ENCODE assay signal across 13 mouse cellular contexts in the genomic region with DNA sequence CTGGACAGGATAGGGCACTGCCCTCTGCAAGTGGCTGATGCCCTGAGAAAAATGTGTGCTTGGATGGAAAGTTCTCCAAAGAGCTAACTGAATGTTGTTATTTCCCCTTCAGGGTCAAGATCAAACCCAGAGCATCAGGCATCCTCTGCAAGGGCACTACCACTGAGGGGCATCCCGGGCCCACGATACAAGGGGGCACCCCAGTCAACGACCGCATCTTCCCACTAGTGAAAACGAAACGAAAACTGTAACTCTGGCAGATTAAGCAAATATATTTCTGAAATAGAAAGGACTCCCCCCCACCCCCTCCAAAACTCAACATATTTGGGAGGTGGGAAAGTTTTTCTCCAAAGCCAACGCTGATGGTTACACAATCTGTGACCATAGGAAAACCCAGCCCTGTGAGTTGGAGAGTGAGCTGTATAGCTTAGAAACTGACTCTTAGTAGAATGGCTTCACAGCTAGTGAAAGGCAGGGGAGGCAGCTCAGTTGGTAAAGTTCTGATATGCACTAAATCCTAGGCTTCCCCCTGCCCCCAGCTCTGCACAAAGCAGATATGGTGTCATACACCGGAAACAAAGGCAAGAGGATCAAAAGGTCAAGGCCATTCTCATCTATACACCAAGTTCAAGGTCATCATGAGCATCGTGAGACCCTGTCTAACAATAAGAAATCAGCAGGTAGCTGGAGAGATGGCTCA. TPM values are rescaled to one million over a fixed set of nuclear protein-coding genes. Genes with fewer than 3 reads are reported as not detected.
DNase-seq lines count a peak whose midpoint lies in the region; ATAC-seq and TF ChIP-seq lines count a peak whose summit lies in the region.
"Had no signal": no experiment of that assay in that cellular context is flagged by ENCODE, and none has a peak within 500 bp of the region (broad histone marks: within the 10 kb centered on the region; RNA-seq: fewer than 3 reads in every experiment).

No protein-coding gene starts in this region.

- H3K4me2 ChIP-seq in intestine, postnatal 0 days (replicated peaks; ENCODE audit: low read depth) = no peak overlapping the region
- H3K4me2 ChIP-seq: forebrain, embryonic 12.5 days; limb, embryonic 13.5 days; neural tube, embryonic 12.5 days had no signal

- H3K27me3 ChIP-seq in liver, adult 2 months (ENCODE audit: control insufficient read depth, insufficient read depth, low read length) = no peaks in the 10 kb centered on the region
- H3K27me3 ChIP-seq in intestine, postnatal 0 days (replicated peaks; ENCODE audit: control insufficient read depth, insufficient read depth, low read length) = peaks cover 2% of the 10 kb centered on the region; the same call in 1 of the 2 replicates
- H3K27me3 ChIP-seq: neural tube, embryonic 12.5 days had no signal

- H3K36me3 ChIP-seq in liver, adult 2 months (ENCODE audit: control insufficient read depth, insufficient read depth, low read length) = no peaks in the 10 kb centered on the region
- no peaks in the 10 kb centered on the region for H3K36me3 ChIP-seq in intestine, postnatal 0 days (ENCODE audit: control insufficient read depth, insufficient read depth)
- H3K36me3 ChIP-seq: embryonic facial prominence, embryonic 10.5 days; forebrain, embryonic 12.5 days; limb, embryonic 13.5 days; neural tube, embryonic 12.5 days had no signal

- 0 out of 2 replicates have a peak overlapping the region, but pooled peaks have one; percentile 6 for H3K27ac ChIP-seq in liver, adult 2 months (replicated peaks; ENCODE audit: insufficient read depth, low read depth, low read length)
- H3K27ac ChIP-seq in intestine, postnatal 0 days (ENCODE audit: low read depth, low read length) = no peak overlapping the region
- H3K27ac ChIP-seq: embryonic facial prominence, embryonic 10.5 days; forebrain, embryonic 12.5 days; limb, embryonic 13.5 days; neural tube, embryonic 12.5 days had no signal

- no peak overlapping the region for H3K9ac ChIP-seq in liver, adult 2 months (ENCODE audit: low read depth, low read length)
- no peak overlapping the region for H3K9ac ChIP-seq in intestine, postnatal 0 days (ENCODE audit: low read depth, low read length)
- H3K9ac ChIP-seq: forebrain, embryonic 12.5 days; limb, embryonic 13.5 days; neural tube, embryonic 12.5 days had no signal

- WGBS in liver, adult 2 months = 59% methylated on average over 9 of the region's 9 CpGs
- 86% methylated on average over 9 of the region's 9 CpGs for WGBS in intestine, postnatal 0 days

- no peak for DNase-seq in liver, adult 2 months (ENCODE audit: extremely low read depth, low read depth, low spot score)
- DNase-seq in liver = no peak
- DNase-seq in thymus, adult 18-20 months = peak; percentile 16 to 32
- DNase-seq in urinary bladder, postnatal 14 days (ENCODE audit: low spot score) = no peak
- DNase-seq in retina, embryonic 14.5 days (ENCODE audit: low spot score) = no peak
- DNase-seq: kidney, adult 11 months had no signal

- H3K4me1 ChIP-seq in liver, adult 2 months (ENCODE audit: control insufficient read depth, insufficient read depth, low read length) = peaks cover 1% of the 10 kb centered on the region; the same call in 1 of the 2 replicates
- no peaks in the 10 kb centered on the region for H3K4me1 ChIP-seq in intestine, postnatal 0 days (replicated peaks; ENCODE audit: control insufficient read depth, insufficient read depth, low read length)
- H3K4me1 ChIP-seq: embryonic facial prominence, embryonic 10.5 days; forebrain, embryonic 12.5 days; limb, embryonic 13.5 days; neural tube, embryonic 12.5 days had no signal

- peak; percentile 24 for ATAC-seq in CD4-positive, CD25-positive, alpha-beta regulatory T cell, adult 4 months
- peak; percentile 20 for ATAC-seq in inflammation-experienced regulatory T-cells, adult 6 months
- no peak for ATAC-seq in intestine, postnatal 0 days

- no peak for TF ChIP-seq CTCF in liver, adult 2 months (IDR thresholded peaks at IDR 0.05; ENCODE audit: low read depth, low read length)
- no peak for TF ChIP-seq CTCF in intestine, postnatal 0 days (IDR thresholded peaks at IDR 0.05; ENCODE audit: low read depth)

- no peak for TF ChIP-seq POLR2A in liver, adult 2 months (IDR thresholded peaks at IDR 0.05; ENCODE audit: extremely low read depth, insufficient read depth, low read length)

- no peaks in the 10 kb centered on the region for H3K9me3 ChIP-seq in intestine, postnatal 0 days (ENCODE audit: control insufficient read depth)
- H3K9me3 ChIP-seq: embryonic facial prominence, embryonic 10.5 days; forebrain, embryonic 12.5 days; limb, embryonic 13.5 days; neural tube, embryonic 12.5 days had no signal

- peaks cover 3% of the 10 kb centered on the region; the same call in 1 of the 2 replicates for H3K79me2 ChIP-seq in liver, adult 2 months (ENCODE audit: control insufficient read depth, insufficient read depth, low read length)

- no peak overlapping the region for H3K4me3 ChIP-seq in liver, adult 2 months (ENCODE audit: insufficient read depth, low read depth, low read length)
- H3K4me3 ChIP-seq in intestine, postnatal 0 days (ENCODE audit: low read depth, low read length) = no peak overlapping the region
- H3K4me3 ChIP-seq: embryonic facial prominence, embryonic 10.5 days; forebrain, embryonic 12.5 days; limb, embryonic 13.5 days; neural tube, embryonic 12.5 days had no signal

RNA-seq across cellular contexts. Expression of gene Vps26a, which starts 14.5 kb away (rescaled TPM):
- 34.1 and 39.7 TPM in 2 replicates for total RNA-seq in liver, adult 2 months (2014; rRNA removed)
- polyA plus RNA-seq in liver, adult 2 months (2012; rRNA removed) = 7.2 and 7.7 TPM in 2 replicates
- polyA plus RNA-seq in CD4-positive, CD25-positive, alpha-beta regulatory T cell, adult 4 months (2017; shearing (Covaris generic)) = 10 to 100 TPM; 70.9 to 80.0 TPM
- 10 to 100 TPM; 62.7 to 69.9 (median 69.4) TPM for polyA plus RNA-seq in inflammation-experienced regulatory T-cells, adult 6 months (2017; shearing (Covaris generic))
- 102 and 116 TPM in 2 replicates for polyA plus RNA-seq in intestine, postnatal 0 days (2015; fragmentation: Nextera tagmentation; extraction: Ambion mirVana)

RNA-seq across cellular contexts. Expression of gene Srgn, which starts 26.2 kb away (rescaled TPM):
- 11.9 and 15.9 TPM in 2 replicates for total RNA-seq in liver, adult 2 months (2014; rRNA removed)
- 4.3 and 5.0 TPM in 2 replicates for polyA plus RNA-seq in liver, adult 2 months (2012; rRNA removed)
- 1,000 to 10,000 TPM; 1,323 to 1,460 TPM for polyA plus RNA-seq in CD4-positive, CD25-positive, alpha-beta regulatory T cell, adult 4 months (2017; shearing (Covaris generic))
- 1,000 to 10,000 TPM; 1,485 to 2,247 (median 1,910) TPM for polyA plus RNA-seq in inflammation-experienced regulatory T-cells, adult 6 months (2017; shearing (Covaris generic))
- 18.9 and 21.6 TPM in 2 replicates for polyA plus RNA-seq in intestine, postnatal 0 days (2015; fragmentation: Nextera tagmentation; extraction: Ambion mirVana)

RNA-seq across cellular contexts. Expression of gene Supv3l1, which starts 51.5 kb away (rescaled TPM):
- total RNA-seq in liver, adult 2 months (2014; rRNA removed) = 18.8 and 19.1 TPM in 2 replicates
- polyA plus RNA-seq in liver, adult 2 months (2012; rRNA removed) = 10.5 and 12.1 TPM in 2 replicates
- polyA plus RNA-seq in CD4-positive, CD25-positive, alpha-beta regulatory T cell, adult 4 months (2017; shearing (Covaris generic)) = 10 to 100 TPM in 1 of 2 experiments, 1 to 10 TPM in 1; 8.4 to 11.7 TPM
- 10 to 100 TPM in 2 of 3 experiments, 1 to 10 TPM in 1; 5.9 to 15.5 (median 10.5) TPM for polyA plus RNA-seq in inflammation-experienced regulatory T-cells, adult 6 months (2017; shearing (Covaris generic))
- polyA plus RNA-seq in intestine, postnatal 0 days (2015; fragmentation: Nextera tagmentation; extraction: Ambion mirVana) = 12.8 and 13.6 TPM in 2 replicates

RNA-seq across cellular contexts. Expression of gene 4930507D05Rik, which starts 51.8 kb away (rescaled TPM):
- total RNA-seq in liver, adult 2 months (2014; rRNA removed) = 0.09 and 0.27 TPM in 2 replicates
- polyA plus RNA-seq in liver, adult 2 months (2012; rRNA removed) = 0.12 TPM in 1 of 2 replicates, not detected in the other
- polyA plus RNA-seq in CD4-positive, CD25-positive, alpha-beta regulatory T cell, adult 4 months (2017; shearing (Covaris generic)) = not detected
- not detected for polyA plus RNA-seq in inflammation-experienced regulatory T-cells, adult 6 months (2017; shearing (Covaris generic))
- polyA plus RNA-seq in intestine, postnatal 0 days (2015; fragmentation: Nextera tagmentation; extraction: Ambion mirVana) = 0.14 TPM in 2 replicates

Comparison
In these comparisons a context has a peak if more than half of its experiments do, and no peak if none do; other contexts are left out.
1. DNase-seq: peak in thymus, adult 18-20 months (2 of 2); none in liver, adult 2 months (single experiment), liver (single experiment), urinary bladder, postnatal 14 days (single experiment) and retina, embryonic 14.5 days (single experiment).
2. RNA of gene Srgn, which starts 26.2 kb away (polyA plus RNA-seq): 1,485 to 2,247 TPM in inflammation-experienced regulatory T-cells, adult 6 months and 1,323 to 1,460 TPM in CD4-positive, CD25-positive, alpha-beta regulatory T cell, adult 4 months; 18.9 to 21.6 TPM in intestine, postnatal 0 days and 4.3 to 5.0 TPM in liver, adult 2 months; every median in the first group is over 10 times any median in the second.